Mouse (Mus musculus) lung, adult 2 months (tissue): Measurements from ENCODE around the gene Tfap2a. TPM values are rescaled to one million over a fixed set of nuclear protein-coding genes. Genes with fewer than 3 reads are reported as not detected.

Source experiments
- DNase-seq: peaks from one replicate; pipeline ENCODE4 v3.0.0; 2022
- H3K4me1 ChIP-seq: fragments of 200-500 bp; 2 replicates; pipeline ENCODE4 v1.6.1; 2011; ENCODE audit warnings: low read length; ENCODE audit not compliant: control insufficient read depth, insufficient read depth
- H3K4me3 ChIP-seq: fragments of 200-500 bp; replicated peaks from 2 replicates; pipeline ENCODE3; 2011; ENCODE audit warnings: low read depth, mild to moderate bottlenecking, control low read depth, low read length; ENCODE audit errors: extremely low read depth
- CTCF ChIP-seq: fragments of 200-500 bp; IDR thresholded peaks from 2 replicates; pipeline ENCODE4 v1.5.1; 2011; ENCODE audit warnings: mild to moderate bottlenecking, low read length, control low read depth; ENCODE audit not compliant: insufficient read depth
- POLR2A ChIP-seq: fragments of 200-500 bp; IDR thresholded peaks from 2 replicates; pipeline ENCODE4 v1.6.1; 2011; ENCODE audit warnings: low read depth, mild to moderate bottlenecking, control low read depth, low read length, borderline replicate concordance; ENCODE audit errors: extremely low read depth
- WGBS: fragments of 180-500 bp; shearing (Covaris S2); methylation state at CpG from one replicate; pipeline ENCODE4 v1.1.7; 2018; 5-methylcytosine and 5-hydroxymethylcytosine counted together
- polyA plus RNA-seq: library from polyadenylated mRNA; depleted of rRNA; stranded (reverse); fragments of >200 nt; gene quantifications from 2 replicates; pipeline ENCODE4 v1.2.3, GENCODE M21; 2012; rRNA removed

Gene Tfap2a
- polyA plus RNA-seq: 0.48 and 4.0 TPM in 2 replicates

GRCm38 (mm10) chr13:40738196-40738880 is at the start of gene Tfap2a:
Gene Tfap2a (minus strand): TSS chr13:40738376.
- H3K4me3 ChIP-seq: no peak within 1 kb of the TSS
- 0 out of 2 replicates have a peak, but pooled peaks cover 2% of the 10 kb centered on the region for H3K4me1 ChIP-seq
- no peak for TF ChIP-seq CTCF
- DNase-seq: no peak
- WGBS: 2% methylated on average over 30 of the region's 30 CpGs

- WGBS: 46% methylated on average over 8 of the region's 8 CpGs
- Histone ChIP-seq H3K4me1 (no peaks in the 10 kb centered on the region), H3K4me3 (no peak overlapping the region)
- TF ChIP-seq CTCF (peak; percentile 58), POLR2A (no peak)
- no peak for DNase-seq
Measured at GRCm38 (mm10) chr13:40784202-40784771, 46.1 kb upstream of the Tfap2a start.

GRCm38 (mm10) chr13:40757995-40758394 is 19.8 kb upstream of the Tfap2a start:
- H3K4me3 ChIP-seq: no peak overlapping the region
- TF ChIP-seq POLR2A (no peak), CTCF (no peak; the same call in 1 of the 2 replicates)
- no peaks in the 10 kb centered on the region for H3K4me1 ChIP-seq
- no peak for DNase-seq

- no peak for TF ChIP-seq POLR2A
- no peak for TF ChIP-seq CTCF
- H3K4me3 ChIP-seq: no peak overlapping the region
- WGBS: 59% methylated on average over 7 of the region's 7 CpGs
- no peaks in the 10 kb centered on the region for H3K4me1 ChIP-seq
- DNase-seq: no peak
Measured at GRCm38 (mm10) chr13:40756356-40756755, 18.2 kb upstream of the Tfap2a start.

GRCm38 (mm10) chr13:40754091-40754490 is 15.9 kb upstream of the Tfap2a start:
- no peak for DNase-seq
- Histone ChIP-seq H3K4me3 (no peak overlapping the region), H3K4me1 (no peaks in the 10 kb centered on the region)
- TF ChIP-seq CTCF: no peak
- TF ChIP-seq POLR2A: no peak
- WGBS: 90% methylated on average over 10 of the region's 10 CpGs

- DNase-seq: no peak
- H3K4me3 ChIP-seq: no peak overlapping the region
- H3K4me1 ChIP-seq: no peaks in the 10 kb centered on the region
- TF ChIP-seq POLR2A: no peak
- no peak for TF ChIP-seq CTCF
- WGBS: 80% methylated on average over 10 of the region's 10 CpGs
Measured at GRCm38 (mm10) chr13:40751889-40752288, 13.7 kb upstream of the Tfap2a start.

GRCm38 (mm10) chr13:40749603-40749905 is 11.4 kb upstream of the Tfap2a start:
- H3K4me1 ChIP-seq: no peaks in the 10 kb centered on the region
- WGBS: 32% methylated on average over 9 of the region's 9 CpGs
- DNase-seq: no peak
- TF ChIP-seq POLR2A: no peak
- no peak for TF ChIP-seq CTCF
- H3K4me3 ChIP-seq: no peak overlapping the region

- 13% methylated on average over 18 of the region's 19 CpGs for WGBS
- Histone ChIP-seq H3K4me1 (no peaks in the 10 kb centered on the region), H3K4me3 (no peak overlapping the region)
- TF ChIP-seq POLR2A (no peak), CTCF (0 out of 2 replicates have a peak, but pooled peaks have one; percentile 11)
- DNase-seq: no peak
Measured at GRCm38 (mm10) chr13:40748785-40749602, 10.8 kb upstream of the Tfap2a start.

- H3K4me3 ChIP-seq: no peak overlapping the region
- 7% methylated on average over 19 of the region's 19 CpGs for WGBS
- DNase-seq: no peak
- H3K4me1 ChIP-seq: no peaks in the 10 kb centered on the region
- no peak for TF ChIP-seq POLR2A
- TF ChIP-seq CTCF: no peak
Measured at GRCm38 (mm10) chr13:40744111-40744805, 6.1 kb upstream of the Tfap2a start.

- WGBS: 22% methylated on average over 4 of the region's 4 CpGs
- no peak overlapping the region for H3K4me3 ChIP-seq
- TF ChIP-seq CTCF: no peak
- no peak for TF ChIP-seq POLR2A
- no peak for DNase-seq
- H3K4me1 ChIP-seq: no peaks in the 10 kb centered on the region
Measured at GRCm38 (mm10) chr13:40743221-40743620, 5.0 kb upstream of the Tfap2a start.
